Mouse (Mus musculus) bone marrow, adult 2 months (tissue): ENCODE results near the gene Tbc1d12.

Experiments
- CTCF ChIP-seq: fragments of 200-500 bp; IDR thresholded peaks from 2 replicates; pipeline ENCODE4 v1.5.1; 2011; ENCODE audit warnings: low read length, control low read depth; ENCODE audit not compliant: control insufficient read depth, insufficient read depth
- POLR2A ChIP-seq: fragments of 200-500 bp; IDR thresholded peaks from 2 replicates; pipeline ENCODE4 v1.6.1; 2011; ENCODE audit warnings: low read depth, mild to moderate bottlenecking, control low read depth, low read length, borderline replicate concordance; ENCODE audit not compliant: control insufficient read depth

DNA sequence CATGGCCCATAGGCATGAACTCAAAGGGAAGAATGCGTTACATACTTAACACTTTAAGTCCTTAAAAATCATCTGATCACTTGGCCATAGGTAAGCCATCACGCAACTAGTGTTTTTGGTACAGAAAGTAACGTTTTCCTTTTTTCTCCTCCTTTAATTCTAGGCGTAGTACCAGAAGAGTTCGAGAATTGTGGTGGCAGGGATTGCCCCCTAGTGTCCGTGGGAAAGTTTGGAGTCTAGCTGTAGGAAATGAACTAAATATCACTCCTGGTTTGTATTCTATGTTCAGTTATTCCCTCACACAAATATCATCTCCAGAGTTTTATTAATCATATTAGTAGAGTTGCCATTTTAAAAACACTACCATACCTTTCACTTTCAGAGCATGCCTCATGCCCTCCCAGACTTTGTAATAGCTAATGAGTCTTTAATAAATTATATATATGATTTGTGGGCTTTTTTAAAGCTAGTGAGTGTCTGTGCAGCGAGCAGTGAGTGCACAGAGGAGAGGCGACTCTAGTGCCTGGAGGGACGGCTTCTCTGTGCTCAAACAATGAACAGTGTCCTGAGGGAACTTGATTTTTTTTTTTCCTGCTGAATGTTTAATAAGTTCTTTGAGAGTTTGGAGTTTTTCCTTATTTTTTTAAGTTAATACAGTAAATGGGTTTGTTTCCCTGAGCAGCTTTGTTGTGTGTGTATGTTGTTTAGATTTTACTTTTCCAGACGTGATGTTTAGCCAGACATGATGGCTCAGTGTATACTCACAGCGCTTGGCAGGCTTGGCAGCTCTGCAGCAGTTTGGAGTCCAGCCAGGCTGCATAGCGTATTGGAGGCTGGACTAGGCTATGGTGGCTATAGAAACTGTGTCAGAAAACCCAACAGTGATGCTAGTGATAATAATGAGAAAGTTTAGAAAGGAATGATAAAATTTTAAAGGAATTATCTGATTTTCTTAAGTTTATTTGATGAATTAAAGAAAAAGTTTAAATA, 65.1 kb downstream of the Tbc1d12 start:
- TF ChIP-seq CTCF (no peak), POLR2A (no peak)
